Mouse (Mus musculus): Measurements from ENCODE around the gene Aanat. TPM values are rescaled to one million over a fixed set of nuclear protein-coding genes. Genes with fewer than 3 reads are reported as not detected.

Gene Aanat
- polyA plus RNA-seq (2014; fragmentation: Nextera tagmentation; extraction: Ambion mirVana) = 0.15 TPM in 1 of 2 replicates, not detected in the other

DNA sequence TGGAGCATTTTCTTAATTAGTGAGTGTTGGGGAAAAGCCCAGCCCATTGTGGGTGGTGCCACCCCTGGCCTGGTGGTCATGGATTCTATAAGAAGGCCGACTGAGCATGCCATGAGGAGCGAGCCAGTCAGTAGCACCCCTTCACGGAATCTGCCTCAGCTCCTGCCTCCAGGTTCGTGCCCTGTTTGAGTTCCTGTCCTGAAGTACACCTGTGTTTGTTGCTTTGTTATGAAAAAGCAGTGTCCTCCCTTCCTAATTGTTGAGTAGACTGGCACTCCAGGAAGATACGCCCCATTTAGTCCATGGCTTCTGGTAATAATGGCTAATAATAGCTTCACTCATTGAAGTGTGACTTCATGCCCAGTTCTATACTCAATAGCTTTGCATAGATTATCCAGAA, at the start of gene Aanat:
Aanat (plus strand) TSS at position 123 of the 400 bp plus-strand sequence.
- peaks cover 11% of the 10 kb centered on the region; the same call in 1 of the 2 replicates for H3K4me1 ChIP-seq (replicated peaks; ENCODE audit: control insufficient read depth, insufficient read depth, low read length)
- 58% methylated on average over 5 of the region's 5 CpGs for WGBS
- H3K4me2 ChIP-seq (replicated peaks) = peak within 1 kb of the TSS; percentile 19
- H3K27ac ChIP-seq = no peak within 1 kb of the TSS
- H3K9ac ChIP-seq = no peak within 1 kb of the TSS
- no peak for ATAC-seq (ENCODE audit: low FRiP score)
- H3K9me3 ChIP-seq (ENCODE audit: control insufficient read depth, low read length) = no peaks in the 10 kb centered on the region
- no peak within 1 kb of the TSS for H3K4me3 ChIP-seq (replicated peaks; ENCODE audit: low read length)
- H3K27me3 ChIP-seq (ENCODE audit: control insufficient read depth, insufficient read depth, low read length) = no peaks in the 10 kb centered on the region
- DNase-seq (ENCODE audit: low spot score) = no peak
- no peaks in the 10 kb centered on the region for H3K36me3 ChIP-seq (replicated peaks; ENCODE audit: control insufficient read depth, insufficient read depth)

DNA sequence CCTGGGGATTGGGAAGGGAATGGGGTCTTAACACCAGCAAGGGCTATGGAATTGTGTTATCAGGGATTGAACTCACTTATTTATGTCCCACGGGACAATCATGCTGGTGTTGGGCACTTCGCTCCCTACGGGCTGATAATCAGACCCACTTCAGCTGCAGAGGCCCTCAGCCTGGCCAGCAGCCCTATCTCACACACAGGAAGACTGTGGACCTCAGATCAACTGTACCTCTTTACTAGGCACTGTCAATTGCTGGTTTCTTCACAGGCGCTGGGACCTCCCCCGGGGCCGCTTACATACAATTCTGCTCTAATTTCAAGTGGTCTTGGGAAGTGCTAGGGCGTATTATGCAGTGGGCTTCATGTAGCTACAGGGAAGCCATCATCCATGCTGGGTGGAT, 49.5 kb upstream of the Aanat start:
- Histone ChIP-seq H3K4me3 (replicated peaks; ENCODE audit: low read length) (no peak overlapping the region), H3K36me3 (replicated peaks; ENCODE audit: control insufficient read depth, insufficient read depth) (peaks cover 49% of the 10 kb centered on the region), H3K27ac (no peak overlapping the region), H3K9me3 (ENCODE audit: control insufficient read depth, low read length) (no peaks in the 10 kb centered on the region), H3K4me2 (replicated peaks) (no peak overlapping the region), H3K9ac (no peak overlapping the region), H3K4me1 (replicated peaks; ENCODE audit: control insufficient read depth, insufficient read depth, low read length) (peaks cover 17% of the 10 kb centered on the region), H3K27me3 (ENCODE audit: control insufficient read depth, insufficient read depth, low read length) (peaks cover 35% of the 10 kb centered on the region)
- DNase-seq (ENCODE audit: low spot score) (no peak), ATAC-seq (ENCODE audit: low FRiP score) (no peak)
- 89% methylated on average over 7 of the region's 7 CpGs for WGBS

DNA sequence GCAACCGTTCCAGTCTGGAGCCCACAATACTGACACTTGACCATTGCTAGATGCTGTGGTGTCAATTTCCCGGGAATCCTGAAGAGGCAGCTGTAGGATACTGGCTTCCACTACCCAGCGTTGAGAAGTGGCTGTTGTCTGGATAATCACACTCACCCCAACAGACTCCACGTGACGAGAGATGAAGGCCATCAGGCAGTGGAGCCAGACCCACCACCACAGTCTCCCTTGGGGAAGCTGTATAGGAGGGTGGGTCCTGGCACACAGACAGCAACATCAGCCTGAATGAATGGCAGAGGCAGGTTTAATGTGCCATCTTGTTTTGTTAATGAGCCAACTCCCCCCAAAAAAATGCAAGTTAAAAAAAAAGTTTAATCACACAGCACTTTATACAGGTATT, 48.8 kb upstream of the Aanat start:
- 66% methylated on average over 5 of the region's 5 CpGs for WGBS
- no peak for DNase-seq (ENCODE audit: low spot score)
- Histone ChIP-seq H3K36me3 (replicated peaks; ENCODE audit: control insufficient read depth, insufficient read depth) (peaks cover 56% of the 10 kb centered on the region), H3K9ac (no peak overlapping the region), H3K4me3 (replicated peaks; ENCODE audit: low read length) (no peak overlapping the region), H3K9me3 (ENCODE audit: control insufficient read depth, low read length) (no peaks in the 10 kb centered on the region), H3K27me3 (ENCODE audit: control insufficient read depth, insufficient read depth, low read length) (peaks cover 28% of the 10 kb centered on the region), H3K27ac (no peak overlapping the region), H3K4me2 (replicated peaks) (no peak overlapping the region), H3K4me1 (replicated peaks; ENCODE audit: control insufficient read depth, insufficient read depth, low read length) (peaks cover 13% of the 10 kb centered on the region)
- ATAC-seq (ENCODE audit: low FRiP score) = no peak

DNA sequence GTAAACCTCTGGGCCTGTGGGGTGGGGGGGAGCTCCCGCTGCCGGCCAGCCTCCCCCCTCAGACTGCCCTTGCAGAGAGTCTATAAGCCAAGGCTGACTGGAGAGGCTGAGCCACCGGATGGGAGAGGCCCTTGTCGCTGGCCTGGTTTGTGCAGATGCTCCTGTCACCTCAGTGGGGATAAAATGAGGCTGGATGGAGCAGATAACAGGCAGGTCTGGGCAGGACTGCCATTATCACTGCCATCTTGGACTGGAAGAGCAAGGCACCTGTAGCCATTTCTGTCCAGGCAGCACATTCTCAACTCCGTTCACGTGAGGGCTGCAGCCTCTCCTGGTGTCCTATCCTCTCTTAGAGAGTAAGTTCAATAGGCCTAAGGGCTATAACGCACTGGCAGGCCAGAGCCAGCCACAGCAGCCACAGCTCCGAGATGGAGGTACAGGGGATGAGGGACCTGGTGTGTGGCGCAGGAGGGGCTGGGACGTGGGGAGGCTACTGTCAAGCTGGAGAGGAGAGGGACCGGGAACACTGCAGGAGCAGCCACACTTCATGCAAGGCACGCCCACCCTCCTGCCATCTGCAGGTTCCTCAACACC, 48.0 kb upstream of the Aanat start:
- H3K4me1 ChIP-seq (replicated peaks; ENCODE audit: control insufficient read depth, insufficient read depth, low read length) = peaks cover 8% of the 10 kb centered on the region
- no peak overlapping the region for H3K4me2 ChIP-seq (replicated peaks)
- DNase-seq (ENCODE audit: low spot score) (no peak), ATAC-seq (ENCODE audit: low FRiP score) (no peak)
- WGBS = 90% methylated on average over 12 of the region's 12 CpGs
- H3K36me3 ChIP-seq (replicated peaks; ENCODE audit: control insufficient read depth, insufficient read depth) = peaks cover 65% of the 10 kb centered on the region
- H3K9ac ChIP-seq = no peak overlapping the region
- H3K27me3 ChIP-seq (ENCODE audit: control insufficient read depth, insufficient read depth, low read length) = peaks cover 19% of the 10 kb centered on the region
- no peak overlapping the region for H3K4me3 ChIP-seq (replicated peaks; ENCODE audit: low read length)
- H3K27ac ChIP-seq = no peak overlapping the region
- no peaks in the 10 kb centered on the region for H3K9me3 ChIP-seq (ENCODE audit: control insufficient read depth, low read length)

DNA sequence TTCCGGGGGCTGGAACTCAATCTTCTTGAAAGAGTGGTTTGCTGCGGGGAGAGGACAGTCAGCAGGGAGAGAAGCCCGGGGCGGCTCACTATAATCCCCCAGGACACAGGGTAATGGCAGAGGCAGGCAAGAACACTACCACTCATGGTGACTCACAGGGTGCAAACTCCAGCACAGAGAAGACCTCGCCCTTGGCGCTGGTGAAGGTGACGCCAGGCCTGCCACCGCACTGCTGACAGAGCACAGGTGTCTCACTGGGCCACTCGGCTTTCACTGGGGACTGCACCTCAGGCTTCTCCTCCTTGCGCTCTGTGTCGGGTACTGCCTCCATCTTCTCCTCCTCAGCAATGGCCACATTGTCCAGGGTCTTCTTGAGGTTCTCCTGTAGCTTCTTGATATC, 45.0 kb upstream of the Aanat start:
- H3K9ac ChIP-seq = no peak overlapping the region
- H3K27me3 ChIP-seq (ENCODE audit: control insufficient read depth, insufficient read depth, low read length) = no peaks in the 10 kb centered on the region
- H3K4me3 ChIP-seq (replicated peaks; ENCODE audit: low read length) = no peak overlapping the region
- H3K4me2 ChIP-seq (replicated peaks) = no peak overlapping the region
- no peak for DNase-seq (ENCODE audit: low spot score)
- 98% methylated on average over 11 of the region's 11 CpGs for WGBS
- peaks cover 91% of the 10 kb centered on the region for H3K36me3 ChIP-seq (replicated peaks; ENCODE audit: control insufficient read depth, insufficient read depth)
- no peaks in the 10 kb centered on the region for H3K4me1 ChIP-seq (replicated peaks; ENCODE audit: control insufficient read depth, insufficient read depth, low read length)
- ATAC-seq (ENCODE audit: low FRiP score) = no peak
- no peaks in the 10 kb centered on the region for H3K9me3 ChIP-seq (ENCODE audit: control insufficient read depth, low read length)
- no peak overlapping the region for H3K27ac ChIP-seq

DNA sequence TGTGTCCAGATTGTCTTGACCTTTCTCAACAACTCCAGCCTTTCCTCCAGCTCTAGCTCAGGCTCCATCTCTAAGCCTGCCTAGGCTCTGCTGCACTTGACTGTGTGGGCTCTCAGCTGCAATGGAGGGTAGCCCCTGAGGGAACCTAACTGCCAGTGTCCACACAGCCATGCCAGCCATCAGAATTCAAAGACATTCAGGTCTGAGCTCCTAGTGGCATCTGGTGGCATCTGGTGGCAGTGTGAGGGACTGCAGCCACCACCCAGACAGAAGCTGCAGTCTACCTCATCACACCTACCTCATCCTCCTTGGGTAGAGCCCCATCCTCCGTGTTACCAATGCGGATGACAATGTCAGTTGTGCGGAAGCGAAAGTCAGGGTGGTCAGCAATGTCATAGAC, 43.1 kb upstream of the Aanat start:
- no peaks in the 10 kb centered on the region for H3K27me3 ChIP-seq (ENCODE audit: control insufficient read depth, insufficient read depth, low read length)
- no peak overlapping the region for H3K9ac ChIP-seq
- DNase-seq (ENCODE audit: low spot score) = peak; percentile 58
- H3K9me3 ChIP-seq (ENCODE audit: control insufficient read depth, low read length) = no peaks in the 10 kb centered on the region
- peak; percentile 18; the same call in 1 of the 2 replicates for ATAC-seq (ENCODE audit: low FRiP score)
- 77% methylated on average over 4 of the region's 4 CpGs for WGBS
- H3K4me2 ChIP-seq (replicated peaks) = no peak overlapping the region
- peaks cover 92% of the 10 kb centered on the region for H3K36me3 ChIP-seq (replicated peaks; ENCODE audit: control insufficient read depth, insufficient read depth)
- no peak overlapping the region for H3K4me3 ChIP-seq (replicated peaks; ENCODE audit: low read length)
- no peaks in the 10 kb centered on the region for H3K4me1 ChIP-seq (replicated peaks; ENCODE audit: control insufficient read depth, insufficient read depth, low read length)
- H3K27ac ChIP-seq = no peak overlapping the region

DNA sequence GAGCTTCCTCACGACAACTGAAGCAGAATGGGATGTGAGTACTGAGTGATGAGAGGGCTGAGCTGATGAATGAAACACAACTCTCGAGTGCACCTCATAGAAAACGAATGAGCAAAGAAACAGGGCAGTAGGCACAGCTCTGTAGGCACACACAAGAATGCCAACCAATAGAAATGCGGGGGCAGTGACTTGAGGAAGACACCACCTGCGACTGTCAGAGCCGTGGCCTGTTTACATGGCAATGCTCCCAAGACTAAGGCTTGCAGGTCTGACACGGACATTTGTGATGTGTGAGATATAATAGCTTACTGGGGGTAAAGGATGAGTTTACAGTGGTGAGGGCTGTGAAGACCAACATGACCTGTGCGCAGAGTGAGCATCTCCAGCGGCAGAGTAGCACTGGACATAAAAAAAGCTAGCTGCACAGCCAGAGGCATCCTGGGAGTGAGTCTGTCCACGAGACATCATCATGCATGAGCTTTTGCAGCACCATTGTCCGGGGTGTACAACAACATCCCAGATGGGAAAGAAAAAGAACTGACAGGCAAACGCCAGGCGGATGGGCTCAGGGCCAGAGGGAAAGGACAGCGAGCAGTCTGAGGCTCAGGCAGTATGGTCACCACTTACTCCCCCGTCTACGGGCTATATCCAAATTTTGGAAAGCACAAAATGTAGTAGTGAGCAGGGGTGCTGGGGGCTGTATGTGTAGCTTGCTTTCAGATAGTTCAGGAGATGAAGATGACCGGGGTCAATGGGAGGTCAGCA, 38.8 kb upstream of the Aanat start:
- Histone ChIP-seq H3K27ac (no peak overlapping the region), H3K4me3 (replicated peaks; ENCODE audit: low read length) (no peak overlapping the region), H3K4me2 (replicated peaks) (no peak overlapping the region), H3K9ac (no peak overlapping the region), H3K4me1 (replicated peaks; ENCODE audit: control insufficient read depth, insufficient read depth, low read length) (no peaks in the 10 kb centered on the region; the same call in 1 of the 2 replicates), H3K27me3 (ENCODE audit: control insufficient read depth, insufficient read depth, low read length) (no peaks in the 10 kb centered on the region), H3K9me3 (ENCODE audit: control insufficient read depth, low read length) (no peaks in the 10 kb centered on the region), H3K36me3 (replicated peaks; ENCODE audit: control insufficient read depth, insufficient read depth) (peaks cover 54% of the 10 kb centered on the region)
- 79% methylated on average over 17 of the region's 17 CpGs for WGBS
- ATAC-seq (ENCODE audit: low FRiP score) (no peak), DNase-seq (ENCODE audit: low spot score) (no peak)

DNA sequence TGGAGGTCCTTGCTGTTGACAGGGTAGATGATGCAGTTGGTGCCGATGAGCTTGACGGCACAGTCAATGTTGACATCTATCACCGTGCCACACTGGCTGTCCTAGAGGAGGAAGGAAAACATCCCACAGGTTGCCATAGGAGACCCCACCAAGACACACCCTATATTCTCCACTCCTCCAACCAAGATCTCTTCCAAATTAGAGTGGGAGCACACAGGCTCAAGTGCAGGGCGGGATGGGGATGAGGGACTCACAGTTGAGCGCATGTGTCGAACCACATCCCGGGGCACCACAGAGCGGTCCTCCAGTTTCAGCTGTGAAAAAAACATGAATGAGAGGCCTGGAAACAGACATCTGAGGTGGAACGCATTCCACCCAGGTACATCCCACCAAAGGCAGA, 37.5 kb upstream of the Aanat start:
- 98% methylated on average over 9 of the region's 9 CpGs for WGBS
- no peaks in the 10 kb centered on the region for H3K9me3 ChIP-seq (ENCODE audit: control insufficient read depth, low read length)
- H3K4me1 ChIP-seq (replicated peaks; ENCODE audit: control insufficient read depth, insufficient read depth, low read length) = peaks cover 4% of the 10 kb centered on the region; the same call in 1 of the 2 replicates
- DNase-seq (ENCODE audit: low spot score) (no peak), ATAC-seq (ENCODE audit: low FRiP score) (no peak)
- no peaks in the 10 kb centered on the region for H3K27me3 ChIP-seq (ENCODE audit: control insufficient read depth, insufficient read depth, low read length)
- H3K4me2 ChIP-seq (replicated peaks) = no peak overlapping the region
- H3K36me3 ChIP-seq (replicated peaks; ENCODE audit: control insufficient read depth, insufficient read depth) = peaks cover 41% of the 10 kb centered on the region
- H3K27ac ChIP-seq = no peak overlapping the region
- no peak overlapping the region for H3K9ac ChIP-seq
- H3K4me3 ChIP-seq (replicated peaks; ENCODE audit: low read length) = no peak overlapping the region

DNA sequence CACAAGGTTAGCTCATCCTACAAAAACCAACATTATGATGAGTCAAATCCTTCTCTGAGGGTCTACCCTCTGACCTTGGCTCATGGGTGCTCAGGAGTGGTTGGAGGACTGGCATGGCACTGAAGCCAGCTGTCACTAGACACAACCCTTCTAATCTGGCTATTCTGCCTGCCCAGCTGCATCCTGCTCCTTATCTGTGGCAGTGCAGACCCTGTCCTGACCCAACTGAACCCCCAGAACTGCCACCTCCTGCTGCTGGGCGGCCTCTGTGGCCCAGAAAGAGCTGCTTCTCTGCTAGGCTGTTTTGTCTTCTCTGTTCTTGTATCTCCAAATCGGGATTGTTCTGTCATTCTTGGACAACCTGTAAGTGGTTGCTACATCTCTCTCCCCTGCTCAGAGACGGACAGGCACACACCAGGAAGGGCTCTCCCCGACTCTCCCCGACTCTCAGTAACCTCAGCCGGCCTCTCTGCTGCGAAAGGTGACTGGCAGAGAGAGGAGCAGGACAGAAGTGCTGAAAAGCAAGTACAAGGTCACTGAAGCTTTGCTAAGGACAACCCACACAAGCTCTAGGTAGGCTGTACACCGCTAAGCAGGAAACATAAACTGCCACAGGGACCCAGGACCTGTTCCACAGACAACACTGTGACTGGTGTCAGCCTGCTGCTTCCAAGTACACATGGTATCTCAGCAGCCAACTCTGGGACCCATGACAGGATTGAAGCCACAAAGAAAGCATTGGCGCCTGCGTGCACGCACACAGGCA, 36.8 kb upstream of the Aanat start:
- H3K27ac ChIP-seq = no peak overlapping the region
- DNase-seq (ENCODE audit: low spot score) (no peak), ATAC-seq (ENCODE audit: low FRiP score) (no peak)
- H3K4me2 ChIP-seq (replicated peaks) = no peak overlapping the region
- H3K4me3 ChIP-seq (replicated peaks; ENCODE audit: low read length) = no peak overlapping the region
- H3K36me3 ChIP-seq (replicated peaks; ENCODE audit: control insufficient read depth, insufficient read depth) = peaks cover 34% of the 10 kb centered on the region
- no peaks in the 10 kb centered on the region for H3K27me3 ChIP-seq (ENCODE audit: control insufficient read depth, insufficient read depth, low read length)
- no peaks in the 10 kb centered on the region for H3K9me3 ChIP-seq (ENCODE audit: control insufficient read depth, low read length)
- peaks cover 5% of the 10 kb centered on the region; the same call in 1 of the 2 replicates for H3K4me1 ChIP-seq (replicated peaks; ENCODE audit: control insufficient read depth, insufficient read depth, low read length)
- WGBS = 91% methylated on average over 11 of the region's 11 CpGs
- H3K9ac ChIP-seq = no peak overlapping the region

Data from hindbrain, embryonic 14.5 days (tissue).